12 mouse cellular contexts compared by ENCODE assay signal in the genomic region with DNA sequence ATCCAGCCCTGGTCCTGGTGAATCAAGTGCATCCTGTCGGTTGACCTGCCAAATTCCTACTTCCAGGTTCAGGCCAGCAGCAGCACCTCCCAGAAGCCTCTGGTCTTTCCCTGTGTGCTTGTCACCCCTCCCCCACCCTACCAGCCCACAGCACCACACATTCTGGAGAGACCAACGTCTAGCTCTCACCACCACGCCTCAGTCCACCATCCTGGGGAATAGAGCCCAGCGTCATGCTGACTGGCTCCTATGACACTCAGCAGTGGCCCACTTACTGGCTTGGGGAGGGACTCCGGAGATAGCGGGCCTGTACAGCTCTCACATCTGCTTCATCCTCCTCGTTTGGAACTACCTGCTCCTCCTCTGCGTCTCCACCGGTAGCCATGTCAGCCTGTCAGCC. TPM values are rescaled to one million over a fixed set of nuclear protein-coding genes. Genes with fewer than 3 reads are reported as not detected.
DNase-seq lines count a peak whose midpoint lies in the region; ATAC-seq lines count a peak whose summit lies in the region.
"Had no signal": no experiment of that assay in that cellular context is flagged by ENCODE, and none has a peak within 500 bp of the region (broad histone marks: within the 10 kb centered on the region; RNA-seq: fewer than 3 reads in every experiment).

No protein-coding gene starts in this region.

- 58% methylated on average over 9 of the region's 9 CpGs for WGBS in hindbrain, embryonic 12.5 days
- 68% methylated on average over 9 of the region's 9 CpGs for WGBS in hindbrain, embryonic 14.5 days
- WGBS in embryonic facial prominence, embryonic 12.5 days = 38% methylated on average over 9 of the region's 9 CpGs
- WGBS in heart, embryonic 14.5 days = 14% methylated on average over 9 of the region's 9 CpGs
- 55% methylated on average over 9 of the region's 9 CpGs for WGBS in limb, embryonic 15.5 days

- H3K4me1 ChIP-seq in hindbrain, embryonic 12.5 days = peaks cover 8% of the 10 kb centered on the region
- no peaks in the 10 kb centered on the region for H3K4me1 ChIP-seq in hindbrain, embryonic 14.5 days (replicated peaks; ENCODE audit: control insufficient read depth, insufficient read depth, low read length)
- H3K4me1 ChIP-seq in embryonic facial prominence, embryonic 12.5 days = peaks cover 28% of the 10 kb centered on the region
- peaks cover 36 to 53% of the 10 kb centered on the region in 2 experiments for H3K4me1 ChIP-seq in heart, embryonic 14.5 days (ENCODE audit: control insufficient read depth in 2 of 2, insufficient read depth in 2 of 2, low read length in 2 of 2)
- H3K4me1 ChIP-seq in limb, embryonic 15.5 days = peaks cover 23% of the 10 kb centered on the region

- ATAC-seq in hindbrain, embryonic 12.5 days (ENCODE audit: low FRiP score) = no peak
- ATAC-seq in hindbrain, embryonic 14.5 days (ENCODE audit: low FRiP score) = no peak
- ATAC-seq in embryonic facial prominence, embryonic 12.5 days (ENCODE audit: insufficient number of reproducible peaks, insufficient read depth, low FRiP score, low TSS enrichment) = no peak
- peak; percentile 58 for ATAC-seq in heart, embryonic 14.5 days (ENCODE audit: insufficient number of reproducible peaks, insufficient read depth, low FRiP score, low read depth)
- no peak for ATAC-seq in limb, embryonic 15.5 days (ENCODE audit: insufficient number of reproducible peaks, low FRiP score, low TSS enrichment, low read depth)
- ATAC-seq: activated CD4-positive, CD25-positive, alpha-beta regulatory T cell, adult 4 months had no signal

- no peaks in the 10 kb centered on the region for H3K36me3 ChIP-seq in hindbrain, embryonic 12.5 days
- H3K36me3 ChIP-seq in hindbrain, embryonic 14.5 days (replicated peaks; ENCODE audit: control insufficient read depth, insufficient read depth) = no peaks in the 10 kb centered on the region
- no peaks in the 10 kb centered on the region for H3K36me3 ChIP-seq in embryonic facial prominence, embryonic 12.5 days
- peaks cover 27% of the 10 kb centered on the region for H3K36me3 ChIP-seq in heart, embryonic 14.5 days (ENCODE audit: control insufficient read depth, insufficient read depth, low read length)
- H3K36me3 ChIP-seq in limb, embryonic 15.5 days = no peaks in the 10 kb centered on the region

- H3K27me3 ChIP-seq in hindbrain, embryonic 12.5 days = no peaks in the 10 kb centered on the region
- H3K27me3 ChIP-seq in hindbrain, embryonic 14.5 days (ENCODE audit: control insufficient read depth, insufficient read depth, low read length) = no peaks in the 10 kb centered on the region
- no peaks in the 10 kb centered on the region for H3K27me3 ChIP-seq in embryonic facial prominence, embryonic 12.5 days
- H3K27me3 ChIP-seq in heart, embryonic 14.5 days (ENCODE audit: control insufficient read depth, insufficient read depth, low read length) = no peaks in the 10 kb centered on the region
- no peaks in the 10 kb centered on the region for H3K27me3 ChIP-seq in limb, embryonic 15.5 days

- no peak overlapping the region for H3K4me3 ChIP-seq in hindbrain, embryonic 12.5 days
- H3K4me3 ChIP-seq in hindbrain, embryonic 14.5 days (replicated peaks; ENCODE audit: low read length) = no peak overlapping the region
- no peak overlapping the region for H3K4me3 ChIP-seq in embryonic facial prominence, embryonic 12.5 days
- H3K4me3 ChIP-seq in heart, embryonic 14.5 days (ENCODE audit: control insufficient read depth in 1 of 2, insufficient read depth in 1 of 2, low read depth in 1 of 2, low read length in 2 of 2) = peak overlapping the region; percentile 52 to 59
- H3K4me3 ChIP-seq in limb, embryonic 15.5 days = peak overlapping the region; percentile 17

- DNase-seq in hindbrain, embryonic 14.5 days (ENCODE audit: low spot score) = no peak
- DNase-seq in T-cell, adult 2 months (ENCODE audit: low spot score) = no peak
- DNase-seq in left cerebral cortex, postnatal 14 days (ENCODE audit: low spot score in 2 of 2) = no peak
- no peak for DNase-seq in layer of hippocampus, adult 18-20 months (ENCODE audit: low spot score in 2 of 2)
- DNase-seq: layer of hippocampus, adult 9-11 months; lung, adult 18-20 months had no signal

- H3K9me3 ChIP-seq in hindbrain, embryonic 12.5 days (replicated peaks) = no peaks in the 10 kb centered on the region
- no peaks in the 10 kb centered on the region for H3K9me3 ChIP-seq in hindbrain, embryonic 14.5 days (ENCODE audit: control insufficient read depth, low read length)
- H3K9me3 ChIP-seq in embryonic facial prominence, embryonic 12.5 days = no peaks in the 10 kb centered on the region
- no peaks in the 10 kb centered on the region for H3K9me3 ChIP-seq in heart, embryonic 14.5 days (ENCODE audit: control insufficient read depth, low read length)
- H3K9me3 ChIP-seq in limb, embryonic 15.5 days = no peaks in the 10 kb centered on the region

- H3K4me2 ChIP-seq in hindbrain, embryonic 12.5 days (replicated peaks) = 0 out of 2 replicates have a peak overlapping the region, but pooled peaks have one; percentile 8
- no peak overlapping the region for H3K4me2 ChIP-seq in hindbrain, embryonic 14.5 days (replicated peaks)
- peak overlapping the region; percentile 37 for H3K4me2 ChIP-seq in embryonic facial prominence, embryonic 12.5 days (replicated peaks)
- peak overlapping the region; percentile 73 for H3K4me2 ChIP-seq in heart, embryonic 14.5 days (ENCODE audit: low read length)
- H3K4me2 ChIP-seq in limb, embryonic 15.5 days = 0 out of 2 replicates have a peak overlapping the region, but pooled peaks have one; percentile 10

- H3K27ac ChIP-seq in hindbrain, embryonic 12.5 days = no peak overlapping the region
- no peak overlapping the region for H3K27ac ChIP-seq in hindbrain, embryonic 14.5 days
- no peak overlapping the region for H3K27ac ChIP-seq in embryonic facial prominence, embryonic 12.5 days
- H3K27ac ChIP-seq in heart, embryonic 14.5 days (replicated peaks in 1 of 2; ENCODE audit: control insufficient read depth in 1 of 2, insufficient read depth in 1 of 2, low read depth in 2 of 2, low read length in 2 of 2) = peak overlapping the region; percentile 98 to 99
- H3K27ac ChIP-seq in limb, embryonic 15.5 days = no peak overlapping the region

- intact Hi-C loops in left cerebral cortex, postnatal 14 days (cut with DNase I) = no loop called here

- no peak overlapping the region for H3K9ac ChIP-seq in hindbrain, embryonic 12.5 days
- no peak overlapping the region for H3K9ac ChIP-seq in hindbrain, embryonic 14.5 days
- no peak overlapping the region for H3K9ac ChIP-seq in embryonic facial prominence, embryonic 12.5 days
- H3K9ac ChIP-seq in heart, embryonic 14.5 days (ENCODE audit: low read length) = peak overlapping the region; percentile 88
- no peak overlapping the region for H3K9ac ChIP-seq in limb, embryonic 15.5 days

RNA-seq across cellular contexts. Expression of gene Dusp27, which starts 0.9 kb away (rescaled TPM):
- polyA plus RNA-seq in hindbrain, embryonic 12.5 days (2016; fragmentation: Nextera tagmentation; extraction: Ambion mirVana) = 3.3 and 5.5 TPM in 2 replicates
- 1.1 TPM in 2 replicates for polyA plus RNA-seq in hindbrain, embryonic 14.5 days (2014; fragmentation: Nextera tagmentation; extraction: Ambion mirVana)
- 4.1 and 4.5 TPM in 2 replicates for polyA plus RNA-seq in embryonic facial prominence, embryonic 12.5 days (2016; fragmentation: Nextera tagmentation; extraction: Ambion mirVana)
- 41.1 and 43.3 TPM in 2 replicates for polyA plus RNA-seq in heart, embryonic 14.5 days (2014; fragmentation: Nextera tagmentation; extraction: Ambion mirVana)
- 6.0 and 13.3 TPM in 2 replicates for polyA plus RNA-seq in limb, embryonic 15.5 days (2015; fragmentation: Nextera tagmentation; extraction: Ambion mirVana)
- under 1 TPM; 0.35 to 0.55 TPM for total RNA-seq in left cerebral cortex, postnatal 14 days (2021)
- under 1 TPM; 0.08 to 0.15 TPM for total RNA-seq in layer of hippocampus, adult 18-20 months (2021)
- polyA plus RNA-seq: activated CD4-positive, CD25-positive, alpha-beta regulatory T cell, adult 4 months had no signal

RNA-seq across cellular contexts. Expression of gene Gpa33, which starts 3.2 kb away (rescaled TPM):
- 0.12 and 0.26 TPM in 2 replicates for polyA plus RNA-seq in hindbrain, embryonic 12.5 days (2016; fragmentation: Nextera tagmentation; extraction: Ambion mirVana)
- polyA plus RNA-seq in hindbrain, embryonic 14.5 days (2014; fragmentation: Nextera tagmentation; extraction: Ambion mirVana) = not detected in 2 replicates
- polyA plus RNA-seq in embryonic facial prominence, embryonic 12.5 days (2016; fragmentation: Nextera tagmentation; extraction: Ambion mirVana) = 0.10 and 0.26 TPM in 2 replicates
- polyA plus RNA-seq in heart, embryonic 14.5 days (2014; fragmentation: Nextera tagmentation; extraction: Ambion mirVana) = 0.18 TPM in 1 of 2 replicates, not detected in the other
- 1.4 and 2.3 TPM in 2 replicates for polyA plus RNA-seq in limb, embryonic 15.5 days (2015; fragmentation: Nextera tagmentation; extraction: Ambion mirVana)
- not detected for total RNA-seq in left cerebral cortex, postnatal 14 days (2021)
- total RNA-seq in layer of hippocampus, adult 18-20 months (2021) = not detected
- total RNA-seq: midbrain, postnatal 0 days had no signal
- polyA plus RNA-seq: activated CD4-positive, CD25-positive, alpha-beta regulatory T cell, adult 4 months had no signal

Comparison
In these comparisons a context has a peak if more than half of its experiments do, and no peak if none do; other contexts are left out.
1. H3K27ac ChIP-seq: peak in heart, embryonic 14.5 days (2 of 2); none in hindbrain, embryonic 12.5 days (single experiment), hindbrain, embryonic 14.5 days (single experiment), embryonic facial prominence, embryonic 12.5 days (single experiment) and limb, embryonic 15.5 days (single experiment).
2. H3K4me3 ChIP-seq: peak in heart, embryonic 14.5 days (2 of 2) and limb, embryonic 15.5 days (single experiment); none in hindbrain, embryonic 12.5 days (single experiment), hindbrain, embryonic 14.5 days (single experiment) and embryonic facial prominence, embryonic 12.5 days (single experiment).